In the genomic region with DNA sequence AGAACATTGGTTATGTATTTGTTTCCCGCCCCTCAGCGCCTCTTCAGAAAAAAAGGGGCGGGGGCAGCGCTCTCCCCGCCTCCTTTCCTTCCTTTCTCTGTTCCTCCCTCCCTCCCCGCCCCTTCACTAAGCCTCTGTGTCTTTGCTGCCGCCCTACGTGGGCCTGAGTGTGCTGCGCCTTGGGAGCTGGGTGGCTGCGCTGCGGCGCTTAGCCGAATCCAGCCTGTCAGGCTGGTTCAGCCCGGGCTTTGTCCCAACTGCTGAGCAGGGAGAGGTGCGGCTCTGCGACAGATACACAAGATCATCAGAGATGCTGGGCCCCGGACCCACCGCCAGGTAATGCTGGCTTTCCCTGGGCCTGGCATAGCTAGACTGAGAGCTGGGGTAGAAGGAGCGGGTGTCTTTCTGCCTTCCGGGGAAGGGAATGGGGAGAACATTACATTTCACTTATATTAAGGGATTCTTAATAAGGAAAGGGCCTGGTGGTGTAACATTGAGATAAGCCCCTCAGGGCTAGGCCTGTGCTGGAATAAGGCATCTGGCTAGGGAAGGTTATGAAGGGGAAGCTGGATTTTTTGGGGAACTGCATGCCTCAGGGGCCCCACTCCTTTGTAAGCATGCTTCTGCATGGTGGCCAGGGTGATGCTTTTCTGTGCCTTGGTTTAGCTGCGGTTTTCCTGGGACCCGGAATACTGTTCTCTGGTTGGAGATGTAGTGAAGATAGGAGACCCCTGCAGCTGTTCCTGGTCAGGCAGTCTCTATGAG, we compare ENCODE assay signal across 8 mouse cellular contexts. TPM values are rescaled to one million over a fixed set of nuclear protein-coding genes. Genes with fewer than 3 reads are reported as not detected.
DNase-seq lines count a peak whose midpoint lies in the region; ATAC-seq and TF ChIP-seq lines count a peak whose summit lies in the region.

No protein-coding gene starts in this region.

- H3K9ac ChIP-seq in heart, embryonic 13.5 days = peak overlapping the region; percentile 80
- peak overlapping the region; percentile 58; the same call in 1 of the 2 replicates for H3K9ac ChIP-seq in kidney, postnatal 0 days (ENCODE audit: low read depth, low read length)
- H3K9ac ChIP-seq in liver, embryonic 11.5 days (ENCODE audit: low read depth, low read length) = peak overlapping the region; percentile 75

- peak; percentile 61; the same call in 1 of the 2 replicates for ATAC-seq in heart, embryonic 13.5 days (ENCODE audit: extremely low read depth, insufficient number of reproducible peaks, low FRiP score, low TSS enrichment)
- ATAC-seq in kidney, postnatal 0 days (replicated peaks; ENCODE audit: low FRiP score, low read depth) = peak; percentile 95
- ATAC-seq in liver, embryonic 11.5 days (replicated peaks; ENCODE audit: low FRiP score) = peak; percentile 96

- DNase-seq in CD4-positive, CD25-positive, alpha-beta regulatory T cell, adult 2 months (ENCODE audit: low read depth, low spot score) = peak; percentile 88
- DNase-seq in c-Kit-negative CD71-positive TER-119-positive erythroid progenitor cells, embryonic 14.5 days (ENCODE audit: low read depth, low spot score) = peak; percentile 6
- DNase-seq in fibroblast of lung, adult 2 months (ENCODE audit: low read depth) = peak; percentile 69
- peak; percentile 88 for DNase-seq in kidney, postnatal 0 days (ENCODE audit: low spot score)
- peak; percentile 73 for DNase-seq in liver, embryonic 11.5 days (ENCODE audit: low spot score)
- DNase-seq in naive thymus-derived CD4-positive, alpha-beta T cell, adult 2 months (ENCODE audit: low read depth) = peak; percentile 90
- DNase-seq in splenic B cell, adult 2 months (ENCODE audit: low read depth, low spot score) = peak; percentile 74

- peak overlapping the region; percentile 80 for H3K4me2 ChIP-seq in heart, embryonic 13.5 days
- peak overlapping the region; percentile 64 for H3K4me2 ChIP-seq in kidney, postnatal 0 days (ENCODE audit: low read length)
- H3K4me2 ChIP-seq in liver, embryonic 11.5 days = peak overlapping the region; percentile 74

- 9% methylated on average over 21 of the region's 22 CpGs for WGBS in heart, embryonic 13.5 days
- 6% methylated on average over 20 of the region's 22 CpGs for WGBS in kidney, postnatal 0 days
- WGBS in liver, embryonic 11.5 days = 6% methylated on average over 20 of the region's 22 CpGs

- peaks cover 7% of the 10 kb centered on the region for H3K4me1 ChIP-seq in heart, embryonic 13.5 days
- H3K4me1 ChIP-seq in kidney, postnatal 0 days (replicated peaks; ENCODE audit: insufficient read depth, low read length) = no peaks in the 10 kb centered on the region
- H3K4me1 ChIP-seq in liver, embryonic 11.5 days (replicated peaks; ENCODE audit: control insufficient read depth, insufficient read depth, low read length) = peaks cover 7% of the 10 kb centered on the region

- no peaks in the 10 kb centered on the region for H3K27me3 ChIP-seq in heart, embryonic 13.5 days (replicated peaks)
- no peaks in the 10 kb centered on the region for H3K27me3 ChIP-seq in kidney, postnatal 0 days (ENCODE audit: insufficient read depth, low read length)
- no peaks in the 10 kb centered on the region for H3K27me3 ChIP-seq in liver, embryonic 11.5 days (replicated peaks; ENCODE audit: control insufficient read depth, insufficient read depth, low read length)
- 0 out of 2 replicates have a peak, but pooled peaks cover 2% of the 10 kb centered on the region for H3K27me3 ChIP-seq in splenic B cell, adult 2 months (ENCODE audit: control insufficient read depth, insufficient read depth, low read length, poor library complexity, severe bottlenecking)

- peak overlapping the region; percentile 55 for H3K4me3 ChIP-seq in heart, embryonic 13.5 days
- peak overlapping the region; percentile 35 for H3K4me3 ChIP-seq in kidney, postnatal 0 days (replicated peaks; ENCODE audit: low read depth, low read length)
- H3K4me3 ChIP-seq in liver, embryonic 11.5 days (ENCODE audit: low read depth, low read length) = peak overlapping the region; percentile 59

- peak; percentile 57 for TF ChIP-seq CTCF in kidney, postnatal 0 days (IDR thresholded peaks at IDR 0.05; ENCODE audit: low read depth)

- no peaks in the 10 kb centered on the region for H3K36me3 ChIP-seq in heart, embryonic 13.5 days
- no peaks in the 10 kb centered on the region for H3K36me3 ChIP-seq in kidney, postnatal 0 days (ENCODE audit: insufficient read depth, low read length)
- H3K36me3 ChIP-seq in liver, embryonic 11.5 days (ENCODE audit: control insufficient read depth, insufficient read depth, low read length) = no peaks in the 10 kb centered on the region
- H3K36me3 ChIP-seq in splenic B cell, adult 2 months (ENCODE audit: control insufficient read depth, insufficient read depth, low read length, poor library complexity, severe bottlenecking) = no peaks in the 10 kb centered on the region

- no peak overlapping the region for H3K27ac ChIP-seq in heart, embryonic 13.5 days (replicated peaks)
- H3K27ac ChIP-seq in kidney, postnatal 0 days = peak overlapping the region; percentile 31; the same call in 1 of the 2 replicates
- H3K27ac ChIP-seq in liver, embryonic 11.5 days (ENCODE audit: low read depth, low read length) = no peak overlapping the region

- H3K9me3 ChIP-seq in heart, embryonic 13.5 days = no peaks in the 10 kb centered on the region
- no peaks in the 10 kb centered on the region for H3K9me3 ChIP-seq in kidney, postnatal 0 days (replicated peaks; ENCODE audit: low read length)
- H3K9me3 ChIP-seq in liver, embryonic 11.5 days (ENCODE audit: control insufficient read depth, low read length) = no peaks in the 10 kb centered on the region

RNA-seq across cellular contexts. Expression of gene Pak1, which starts 54.6 kb away (rescaled TPM):
- 4.6 and 4.7 TPM in 2 replicates for polyA plus RNA-seq in heart, embryonic 13.5 days (2015; fragmentation: Nextera tagmentation; extraction: Ambion mirVana)
- polyA plus RNA-seq in kidney, postnatal 0 days (2015; fragmentation: Nextera tagmentation; extraction: Ambion mirVana) = 12.4 and 14.6 TPM in 2 replicates
- 15.2 and 15.4 TPM in 2 replicates for polyA plus RNA-seq in liver, embryonic 11.5 days (2014; fragmentation: Nextera tagmentation; extraction: Ambion mirVana)

Comparison
In these comparisons a context has a peak if more than half of its experiments do, and no peak if none do; other contexts are left out.
1. DNase-seq: peak in every context shown above with its lines; median percentile 90 in naive thymus-derived CD4-positive, alpha-beta T cell, adult 2 months; 88 in CD4-positive, CD25-positive, alpha-beta regulatory T cell, adult 2 months; 88 in kidney, postnatal 0 days; 74 in splenic B cell, adult 2 months; 73 in liver, embryonic 11.5 days; 69 in fibroblast of lung, adult 2 months; 6 in c-Kit-negative CD71-positive TER-119-positive erythroid progenitor cells, embryonic 14.5 days.